32 mouse cellular contexts compared by ENCODE assay signal in the genomic region with DNA sequence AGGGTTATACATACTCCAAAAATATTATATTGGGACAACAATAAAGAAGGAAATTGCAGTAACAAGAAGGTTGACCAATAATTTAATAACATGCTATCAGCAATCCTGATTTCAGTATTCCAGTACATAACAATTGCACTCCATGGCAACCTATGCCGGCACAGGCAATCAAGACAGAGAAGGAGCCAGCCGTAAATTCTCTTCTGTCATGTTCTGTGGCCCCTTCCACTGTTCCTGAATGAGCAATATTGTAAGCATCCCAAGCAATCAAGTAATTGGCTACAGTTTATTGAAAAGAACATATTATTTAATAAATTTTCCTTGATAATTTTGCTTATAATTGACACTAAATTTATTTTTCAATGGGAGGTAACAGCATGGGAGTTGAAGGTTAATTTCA.
"Had no signal": no experiment of that assay in that cellular context is flagged by ENCODE, and none has a peak within 500 bp of the region (broad histone marks: within the 10 kb centered on the region; RNA-seq: fewer than 3 reads in every experiment).

No protein-coding gene starts in this region.

- H3K9me3 ChIP-seq: limb, embryonic 10.5 days; limb, embryonic 12.5 days; limb, embryonic 13.5 days; limb, embryonic 15.5 days; liver, embryonic 12.5 days; liver, embryonic 13.5 days; liver, embryonic 15.5 days; lung, embryonic 15.5 days; megakaryocyte, embryonic 14.5 days; midbrain, embryonic 10.5 days; midbrain, embryonic 12.5 days; midbrain, embryonic 13.5 days; midbrain, embryonic 15.5 days had no signal

- H3K4me3 ChIP-seq: left cerebral cortex, adult 2 months; limb, embryonic 10.5 days; limb, embryonic 12.5 days; limb, embryonic 13.5 days; limb, embryonic 15.5 days; liver, embryonic 12.5 days; liver, embryonic 13.5 days; liver, embryonic 15.5 days; lung, embryonic 15.5 days; megakaryocyte, embryonic 14.5 days; midbrain, embryonic 10.5 days; midbrain, embryonic 12.5 days; midbrain, embryonic 13.5 days; midbrain, embryonic 15.5 days; myocyte had no signal

- DNase-seq: left cerebral cortex, postnatal 4 days; liver; liver, embryonic 13.5 days; liver, postnatal 0 days; lung, adult 18-20 months; lung, adult 2 months; lung, embryonic 14.5 days; lung, postnatal 10 days; lung, postnatal 14 days; lung, postnatal 36 days; lung, postnatal 4 days; midbrain, embryonic 14.5 days had no signal

- ATAC-seq: liver, embryonic 12.5 days; liver, postnatal 0 days; lung, postnatal 0 days; midbrain, embryonic 13.5 days; midbrain, embryonic 15.5 days; midbrain, embryonic 16.5 days had no signal

- H3K4me1 ChIP-seq: limb, embryonic 10.5 days; limb, embryonic 12.5 days; limb, embryonic 13.5 days; limb, embryonic 15.5 days; liver, embryonic 12.5 days; liver, embryonic 13.5 days; liver, embryonic 15.5 days; lung, embryonic 15.5 days; megakaryocyte, embryonic 14.5 days; midbrain, embryonic 10.5 days; midbrain, embryonic 12.5 days; midbrain, embryonic 13.5 days; midbrain, embryonic 15.5 days had no signal

- H3K36me3 ChIP-seq: limb, embryonic 10.5 days; limb, embryonic 12.5 days; limb, embryonic 13.5 days; limb, embryonic 15.5 days; liver, embryonic 12.5 days; liver, embryonic 13.5 days; liver, embryonic 15.5 days; lung, embryonic 15.5 days; midbrain, embryonic 10.5 days; midbrain, embryonic 12.5 days; midbrain, embryonic 13.5 days; midbrain, embryonic 15.5 days had no signal

- H3K27ac ChIP-seq: left cerebral cortex, adult 2 months; limb, embryonic 10.5 days; limb, embryonic 12.5 days; limb, embryonic 13.5 days; limb, embryonic 15.5 days; liver, embryonic 12.5 days; liver, embryonic 13.5 days; liver, embryonic 14.5 days; liver, embryonic 15.5 days; lung, embryonic 15.5 days; macrophage; midbrain, embryonic 10.5 days; midbrain, embryonic 12.5 days; midbrain, embryonic 13.5 days; midbrain, embryonic 15.5 days had no signal

- H3K9ac ChIP-seq: limb, embryonic 12.5 days; limb, embryonic 13.5 days; limb, embryonic 15.5 days; liver, embryonic 12.5 days; liver, embryonic 13.5 days; liver, embryonic 14.5 days; liver, embryonic 15.5 days; liver, postnatal 0 days; lung, embryonic 14.5 days; lung, embryonic 15.5 days; midbrain, embryonic 12.5 days; midbrain, embryonic 13.5 days; midbrain, embryonic 15.5 days had no signal

- H3K4me2 ChIP-seq: limb, embryonic 12.5 days; limb, embryonic 13.5 days; limb, embryonic 15.5 days; liver, embryonic 11.5 days; liver, embryonic 12.5 days; liver, embryonic 13.5 days; liver, embryonic 15.5 days; lung, embryonic 14.5 days; lung, embryonic 15.5 days; midbrain, embryonic 11.5 days; midbrain, embryonic 12.5 days; midbrain, embryonic 13.5 days; midbrain, embryonic 15.5 days had no signal

- H3K27me3 ChIP-seq: limb, embryonic 12.5 days; limb, embryonic 13.5 days; limb, embryonic 15.5 days; liver, embryonic 12.5 days; liver, embryonic 13.5 days; liver, embryonic 15.5 days; lung, embryonic 15.5 days; megakaryocyte, embryonic 14.5 days; midbrain, embryonic 12.5 days; midbrain, embryonic 13.5 days; midbrain, embryonic 15.5 days had no signal
